16 mouse cellular contexts compared by ENCODE assay signal in the genomic region with DNA sequence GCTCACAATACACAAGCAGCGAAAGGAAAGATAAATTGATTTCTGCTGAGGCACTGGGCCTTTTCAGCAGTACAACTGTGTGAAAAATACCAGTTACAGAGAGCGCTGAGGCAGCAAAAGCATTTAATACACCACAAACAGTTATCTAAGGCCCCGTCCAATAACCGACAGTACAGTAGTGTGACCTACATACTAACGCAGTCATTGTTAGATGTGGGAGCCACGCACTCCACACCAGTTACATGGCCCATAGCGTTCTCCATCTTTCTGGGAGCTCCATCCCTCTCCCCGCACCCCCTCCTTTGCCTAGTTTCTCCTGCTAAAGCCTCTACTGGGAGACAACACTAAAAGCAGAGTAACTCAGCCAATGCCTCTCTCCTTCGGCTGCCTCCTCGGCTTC.
A peak's percentile ranks its signal among the peaks of the same experiment; 100 is the strongest.
DNase-seq lines count a peak whose midpoint lies in the region; ATAC-seq and TF ChIP-seq lines count a peak whose summit lies in the region.
"Had no signal": no experiment of that assay in that cellular context is flagged by ENCODE, and none has a peak within 500 bp of the region (broad histone marks: within the 10 kb centered on the region; RNA-seq: fewer than 3 reads in every experiment).

No protein-coding gene starts in this region.

- ATAC-seq in forebrain, postnatal 0 days, result 0 out of 2 replicates have a peak, but pooled peaks have one; percentile 27
- ATAC-seq in midbrain, embryonic 11.5 days (ENCODE audit: low FRiP score), result peak; percentile 34; the same call in 1 of the 2 replicates
- no peak for ATAC-seq in granulocyte monocyte progenitor cell, adult 5-6 weeks (replicated peaks; ENCODE audit: poor library complexity, severe bottlenecking)

- no peak overlapping the region for H3K9ac ChIP-seq in forebrain, postnatal 0 days
- peak overlapping the region; percentile 9; the same call in 1 of the 2 replicates for H3K9ac ChIP-seq in midbrain, embryonic 11.5 days (ENCODE audit: low read length)
- H3K9ac ChIP-seq: heart, embryonic 13.5 days; limb, embryonic 15.5 days; lung, embryonic 14.5 days had no signal

- no peak for TF ChIP-seq CTCF in forebrain, postnatal 0 days (IDR thresholded peaks at IDR 0.05; ENCODE audit: low read depth)

- no peak overlapping the region for H3K4me2 ChIP-seq in forebrain, postnatal 0 days (ENCODE audit: low read depth)
- H3K4me2 ChIP-seq in midbrain, embryonic 11.5 days, result peak overlapping the region; percentile 2; the same call in 1 of the 2 replicates
- H3K4me2 ChIP-seq: limb, embryonic 15.5 days; lung, embryonic 14.5 days had no signal

- 0 out of 2 replicates have a peak overlapping the region, but pooled peaks have one; percentile 9 for H3K27ac ChIP-seq in forebrain, postnatal 0 days (ENCODE audit: low read depth, low read length)
- H3K27ac ChIP-seq in midbrain, embryonic 11.5 days (ENCODE audit: low read depth, low read length), result peak overlapping the region; percentile 69
- H3K27ac ChIP-seq: gastrocnemius, adult 2 months; heart, embryonic 13.5 days; limb, embryonic 15.5 days had no signal

- H3K36me3 ChIP-seq in forebrain, postnatal 0 days (ENCODE audit: insufficient read depth), result no peaks in the 10 kb centered on the region
- no peaks in the 10 kb centered on the region for H3K36me3 ChIP-seq in midbrain, embryonic 11.5 days (ENCODE audit: control insufficient read depth, insufficient read depth, low read length)
- H3K36me3 ChIP-seq: heart, embryonic 13.5 days; limb, embryonic 15.5 days had no signal

- H3K9me3 ChIP-seq in forebrain, postnatal 0 days (ENCODE audit: low read length), result no peaks in the 10 kb centered on the region
- no peaks in the 10 kb centered on the region for H3K9me3 ChIP-seq in midbrain, embryonic 11.5 days (ENCODE audit: control insufficient read depth, low read length)
- H3K9me3 ChIP-seq: heart, embryonic 13.5 days; limb, embryonic 15.5 days had no signal

- H3K27me3 ChIP-seq in forebrain, postnatal 0 days (ENCODE audit: insufficient read depth, low read length), result no peaks in the 10 kb centered on the region
- no peaks in the 10 kb centered on the region for H3K27me3 ChIP-seq in midbrain, embryonic 11.5 days (ENCODE audit: control insufficient read depth, insufficient read depth, low read length)
- H3K27me3 ChIP-seq: heart, embryonic 13.5 days; limb, embryonic 15.5 days; megakaryocyte, embryonic 14.5 days had no signal

- WGBS in forebrain, postnatal 0 days, result 29% methylated on average over 10 of the region's 10 CpGs
- WGBS in midbrain, embryonic 11.5 days, result 66% methylated on average over 10 of the region's 10 CpGs

- DNase-seq in cerebellum, adult 9-10 months, result peak; percentile 38
- DNase-seq in cerebellum, postnatal 36 days, result no peak
- DNase-seq in forebrain, postnatal 0 days, result peak; percentile 24
- peak; percentile 88 for DNase-seq in midbrain, embryonic 11.5 days (ENCODE audit: low spot score, missing footprints)
- peak; percentile 70 for DNase-seq in retina, embryonic 14.5 days (ENCODE audit: low spot score)
- no peak for DNase-seq in left cerebral cortex, adult 11 months (ENCODE audit: low spot score)
- DNase-seq in gastrocnemius, adult 8-10 months (ENCODE audit: low spot score in 2 of 2), result no peak
- DNase-seq: adrenal gland, postnatal 14 days; gastrocnemius, adult 2 months; lung, embryonic 14.5 days; thymus, postnatal 4 days had no signal

- H3K4me3 ChIP-seq in forebrain, postnatal 0 days (ENCODE audit: low read depth, low read length), result no peak overlapping the region
- H3K4me3 ChIP-seq in midbrain, embryonic 11.5 days (ENCODE audit: low read depth, low read length), result no peak overlapping the region
- H3K4me3 ChIP-seq: erythroblast, embryonic 14.5 days; gastrocnemius, adult 2 months; heart, embryonic 13.5 days; limb, embryonic 15.5 days; megakaryocyte, embryonic 14.5 days had no signal

- H3K4me1 ChIP-seq in forebrain, postnatal 0 days (ENCODE audit: insufficient read depth), result peaks cover 4% of the 10 kb centered on the region; the same call in 1 of the 2 replicates
- H3K4me1 ChIP-seq in midbrain, embryonic 11.5 days (ENCODE audit: control insufficient read depth, insufficient read depth, low read length), result peaks cover 38% of the 10 kb centered on the region
- H3K4me1 ChIP-seq: megakaryocyte, embryonic 14.5 days had no signal

Comparison
In these comparisons a context has a peak if more than half of its experiments do, and no peak if none do; other contexts are left out.
1. DNase-seq: peak in cerebellum, adult 9-10 months (single experiment), forebrain, postnatal 0 days (single experiment), midbrain, embryonic 11.5 days (single experiment) and retina, embryonic 14.5 days (single experiment); none in cerebellum, postnatal 36 days (0 of 2), left cerebral cortex, adult 11 months (single experiment) and gastrocnemius, adult 8-10 months (0 of 2).